Mouse (Mus musculus) ES-E14 (cell line): ENCODE results near the gene Vill. TPM values are rescaled to one million over a fixed set of nuclear protein-coding genes. Genes with fewer than 3 reads are reported as not detected.

Experiments
- DNase-seq: peaks from one replicate; pipeline ENCODE4 v3.0.0-alpha.2; 2013; ENCODE audit warnings: low read depth, low spot score
- H3K27ac ChIP-seq: 2 replicates; pipeline ENCODE4 v1.5.1; 2012; ENCODE audit warnings: low read depth, mild to moderate bottlenecking, low read length, moderate library complexity, mixed read lengths; ENCODE audit not compliant: poor library complexity, insufficient read depth, severe bottlenecking
- H3K36me3 ChIP-seq: 2 replicates; pipeline ENCODE4 v1.6.1; 2012; ENCODE audit warnings: mild to moderate bottlenecking, low read length, moderate library complexity, mixed read lengths; ENCODE audit not compliant: control insufficient read depth, poor library complexity, insufficient read depth, severe bottlenecking
- H3K4me1 ChIP-seq, 2 experiments: fragments of 150-350 bp in 1 of 2; sonication (generic) in 1 of 2; 2 replicates each; pipeline ENCODE4 v1.6.1; 2012; ENCODE audit warnings: low read length in 2 of 2, mild to moderate bottlenecking in 1 of 2, mixed read lengths in 1 of 2; ENCODE audit not compliant: control insufficient read depth in 2 of 2, insufficient read depth in 2 of 2, poor library complexity in 1 of 2
- H3K4me3 ChIP-seq, 2 experiments: fragments of 150-350 bp in 1 of 2; sonication (generic) in 1 of 2; 2 replicates each; pipeline ENCODE4 v1.5.1; 2012; ENCODE audit warnings: low read length in 2 of 2, low read depth in 1 of 2, mild to moderate bottlenecking in 1 of 2, mixed read lengths in 1 of 2; ENCODE audit not compliant: insufficient read depth in 1 of 2, poor library complexity in 1 of 2, severe bottlenecking in 1 of 2
- H3K9ac ChIP-seq: 2 replicates; pipeline ENCODE4 v1.6.1; 2012; ENCODE audit warnings: low read depth, mild to moderate bottlenecking, low read length, mixed read lengths; ENCODE audit not compliant: poor library complexity, insufficient read depth, severe bottlenecking
- H3K9me3 ChIP-seq: fragments of 150-350 bp; sonication (generic); 2 replicates; pipeline ENCODE4 v1.6.1; 2012; ENCODE audit warnings: low read depth, mild to moderate bottlenecking, low read length; ENCODE audit not compliant: control insufficient read depth, insufficient read depth
- CHD2 ChIP-seq: IDR thresholded peaks from 2 replicates; pipeline ENCODE4 v1.6.1; 2014; ENCODE audit warnings: mild to moderate bottlenecking, low read depth, low read length, inconsistent platforms
- HCFC1 ChIP-seq: IDR thresholded peaks from 2 replicates; pipeline ENCODE4 v1.6.1; 2012; ENCODE audit warnings: low read length, inconsistent platforms, borderline replicate concordance; ENCODE audit not compliant: insufficient read depth
- MAFK ChIP-seq: IDR thresholded peaks from 2 replicates; pipeline ENCODE4 v1.6.1; 2014; ENCODE audit warnings: mild to moderate bottlenecking, low read depth, low read length, inconsistent platforms; ENCODE audit not compliant: insufficient read depth
- ZC3H11A ChIP-seq: IDR thresholded peaks from 2 replicates; pipeline ENCODE4 v1.6.1; 2012; ENCODE audit warnings: low read depth, mild to moderate bottlenecking, inconsistent platforms, low read length, borderline replicate concordance
- ZNF384 ChIP-seq: IDR thresholded peaks from 2 replicates; pipeline ENCODE4 v1.6.1; 2012; ENCODE audit warnings: low read depth, low read length, inconsistent platforms
- in situ Hi-C, 2 experiments: fragments of 600-800 bp; cut with MboI; formaldehyde crosslinking; loops; one replicate each; pipeline ENCODE4 v1.15.1; 2025; ENCODE audit warnings: low sequenced_read_pairs in 2 of 2, inconsistent platforms in 1 of 2; ENCODE audit not compliant: unreplicated experiment in 2 of 2
- total RNA-seq: library from RNA; depleted of rRNA; stranded (reverse); fragments of 300-350 nt; gene quantifications from 2 replicates; pipeline ENCODE4 v1.2.3, GENCODE M21; 2012

The Vill gene
- total RNA-seq, 1 experiment: 27.5 TPM

- peaks cover 4 to 28% of the 10 kb centered on the region in 2 experiments; a peak in 3 of 4 replicates for H3K4me1 ChIP-seq
- no peak overlapping the region for H3K4me3 ChIP-seq
- no peak for TF ChIP-seq ZC3H11A
- no peak for TF ChIP-seq HCFC1
- TF ChIP-seq CHD2: no peak
- TF ChIP-seq ZNF384: no peak
- no peak for TF ChIP-seq MAFK
- no peaks in the 10 kb centered on the region for H3K9me3 ChIP-seq
- no peaks in the 10 kb centered on the region for H3K36me3 ChIP-seq
- no peak overlapping the region for H3K9ac ChIP-seq
- H3K27ac ChIP-seq: no peak overlapping the region
- DNase-seq: no peak
- in situ Hi-C loops: no loop called here
These were observed 37.9 kb downstream of the Vill start for GRCm38 (mm10) chr9:119090462-119090861.

GRCm38 (mm10) chr9:119091581-119092310 lies 39.2 kb downstream of the Vill start:
- in situ Hi-C loops: no loop called here
- Histone ChIP-seq H3K36me3 (no peaks in the 10 kb centered on the region), H3K9me3 (no peaks in the 10 kb centered on the region), H3K9ac (no peak overlapping the region), H3K4me3 (no peak overlapping the region), H3K27ac (no peak overlapping the region), H3K4me1 (peaks cover 4 to 26% of the 10 kb centered on the region in 2 experiments; a peak in 2 of 4 replicates)
- TF ChIP-seq CHD2 (no peak), MAFK (no peak), HCFC1 (no peak), ZC3H11A (no peak), ZNF384 (no peak)
- DNase-seq: no peak

- TF ChIP-seq MAFK (no peak), ZNF384 (no peak), HCFC1 (no peak), CHD2 (no peak), ZC3H11A (no peak)
- Histone ChIP-seq H3K9me3 (no peaks in the 10 kb centered on the region), H3K36me3 (no peaks in the 10 kb centered on the region), H3K27ac (no peak overlapping the region), H3K4me1 (peaks cover 4 to 22% of the 10 kb centered on the region in 2 experiments; a peak in 3 of 4 replicates), H3K4me3 (peak overlapping the region; percentile 63 to 78), H3K9ac (peak overlapping the region; percentile 37)
- no peak for DNase-seq
- in situ Hi-C loops: no loop called here
These were observed 40.2 kb downstream of the Vill start for GRCm38 (mm10) chr9:119092473-119093418.

- in situ Hi-C loops: no loop called here
These were observed 41.1 kb downstream of the Vill start, which contains the start of gene Plcd1 for GRCm38 (mm10) chr9:119093419-119094295. Gene Plcd1 (minus strand): TSS chr9:119093502.

More at GRCm38 (mm10) chr9:119093419-119094295, 41.1 kb downstream of the Vill start, which contains the start of gene Plcd1:
- H3K36me3 ChIP-seq: no peaks in the 10 kb centered on the region
- H3K27ac ChIP-seq: no peak within 1 kb of the TSS
- H3K9me3 ChIP-seq: no peaks in the 10 kb centered on the region
- H3K4me3 ChIP-seq: peak within 1 kb of the TSS; percentile 63 to 78
- H3K4me1 ChIP-seq: peaks cover 4 to 22% of the 10 kb centered on the region in 2 experiments; a peak in 3 of 4 replicates
- peak within 1 kb of the TSS; percentile 37 for H3K9ac ChIP-seq
- no peak for DNase-seq
- no peak for TF ChIP-seq ZC3H11A
